Mouse (Mus musculus) CD8-positive naive resting alpha-beta T cell, adult 2 months (primary cell): ENCODE data around the gene Gm21954.
A peak's percentile ranks its signal among the peaks of the same experiment; 100 is the strongest.

Source experiments
- DNase-seq, 2 experiments: peaks; one replicate each; pipeline ENCODE4 v3.0.0; 2022; ENCODE audit warnings: low read depth in 2 of 2, low spot score in 2 of 2

The Gm21954 gene

DNA sequence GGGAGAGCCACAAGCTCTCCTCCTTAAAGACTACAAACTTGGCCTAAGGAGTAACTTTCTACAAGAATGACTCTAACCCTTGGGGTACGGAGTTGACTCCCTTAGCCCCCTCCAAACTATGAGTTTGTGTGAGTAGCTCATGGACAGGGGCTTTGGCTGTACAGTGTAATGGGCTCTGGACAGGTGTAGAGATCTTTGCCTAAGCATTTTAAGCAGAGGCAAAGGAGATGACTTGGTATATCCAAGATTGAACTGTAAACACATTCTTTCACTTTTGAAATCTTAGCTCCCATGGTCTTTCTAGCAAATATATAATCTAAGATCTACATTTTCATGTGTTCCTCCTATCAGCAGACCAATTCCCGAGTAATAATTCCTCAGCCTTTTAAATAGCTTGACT lies at the start of gene Gm21954:
TSS of gene Gm21954 (minus strand) at position 101 of the 400 bp plus-strand sequence.
- no peak for DNase-seq

DNA sequence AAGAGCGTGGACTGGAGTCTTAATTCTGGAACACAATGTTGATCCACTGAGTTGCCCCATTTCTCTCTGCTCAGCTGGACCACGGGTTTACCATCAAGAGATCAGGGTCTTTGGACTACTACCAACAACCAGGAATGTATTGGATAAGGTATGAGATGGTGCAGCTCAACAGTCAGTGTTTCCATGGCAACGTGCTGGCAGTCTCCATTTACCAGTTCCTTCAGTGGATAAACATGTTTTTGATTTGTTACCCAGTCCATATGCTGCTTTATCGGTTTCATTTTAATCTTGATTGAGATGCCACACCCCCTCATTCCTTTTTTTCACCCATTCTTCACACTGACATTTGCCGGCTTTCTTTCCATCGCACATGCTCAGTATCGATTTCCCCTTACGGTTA lies 49.8 kb upstream of the Gm21954 start:
- DNase-seq = no peak

DNA sequence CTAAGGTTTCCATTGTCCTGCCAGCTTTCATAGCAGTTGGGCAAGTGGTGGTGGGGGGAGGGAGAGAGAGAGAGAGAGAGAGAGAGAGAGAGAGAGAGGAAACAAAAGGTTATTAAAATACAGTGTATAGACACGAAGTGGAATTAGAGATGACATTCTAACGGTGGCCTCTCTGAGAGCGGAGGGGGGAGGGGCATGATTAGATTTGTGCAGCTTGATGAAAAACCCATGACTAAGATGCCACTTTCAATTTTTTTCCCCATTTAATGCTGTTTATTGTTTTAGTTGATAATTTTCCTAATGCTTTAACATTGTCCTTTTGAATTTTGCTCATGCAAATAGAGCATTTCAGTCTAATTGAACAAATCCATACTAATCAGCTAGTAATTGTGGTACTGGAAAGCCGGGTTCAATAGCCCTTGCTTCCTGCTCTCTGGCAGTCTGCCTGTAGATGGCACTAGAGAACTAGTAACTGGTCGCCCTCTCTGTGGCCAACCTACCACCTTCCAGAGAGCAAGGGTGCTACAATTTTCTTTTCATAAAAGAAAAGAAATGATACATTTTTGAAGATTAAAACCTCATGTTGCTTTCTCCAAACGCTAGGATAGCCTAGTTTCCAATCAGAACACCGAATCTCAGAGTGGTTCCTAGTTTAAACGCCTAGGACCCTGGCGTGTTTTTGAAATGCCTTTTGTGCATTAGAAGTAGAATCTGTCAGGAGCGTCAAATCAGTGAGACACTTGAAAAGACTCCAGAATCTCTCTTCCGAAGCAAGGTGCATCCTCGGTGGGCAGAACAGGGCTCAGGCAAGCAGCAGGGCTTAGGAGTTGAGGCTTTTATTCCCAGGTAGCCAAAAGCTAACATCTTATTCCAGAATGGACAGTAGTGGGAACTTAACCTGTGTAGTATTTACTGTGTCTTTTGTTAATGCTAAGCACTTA lies 48.5 kb upstream of the Gm21954 start:
- DNase-seq = peak; percentile 7 to 9

DNA sequence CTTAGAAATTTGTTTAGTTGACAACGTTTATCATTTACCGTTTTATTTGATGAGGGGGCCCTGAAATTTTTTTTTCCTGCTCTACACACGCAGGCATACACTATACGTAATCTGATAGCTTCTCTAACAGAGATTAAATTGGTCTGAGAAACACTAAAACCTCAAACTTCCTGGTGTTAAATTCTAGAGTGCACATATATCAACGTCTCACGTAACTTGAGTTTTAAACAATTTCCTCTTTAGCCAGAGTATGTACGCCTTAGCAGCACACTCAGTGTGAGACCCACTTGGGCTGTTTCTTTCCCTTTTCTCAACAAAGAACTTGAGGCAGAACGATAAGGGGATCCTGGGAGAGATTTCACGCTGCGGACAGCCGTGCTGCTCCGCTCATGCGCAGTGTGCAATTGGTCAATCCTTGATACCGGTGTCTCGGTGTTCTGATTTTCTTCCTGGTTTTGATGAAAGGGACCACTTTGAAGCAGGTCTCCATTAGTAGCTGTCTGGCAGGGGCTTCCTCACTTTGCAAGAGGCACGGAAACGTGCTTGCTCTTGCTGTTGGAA lies 45.5 kb upstream of the Gm21954 start:
- no peak for DNase-seq

GRCm38 (mm10) chr3:55515966-55516365 lies 44.0 kb upstream of the Gm21954 start:
- no peak for DNase-seq

DNA sequence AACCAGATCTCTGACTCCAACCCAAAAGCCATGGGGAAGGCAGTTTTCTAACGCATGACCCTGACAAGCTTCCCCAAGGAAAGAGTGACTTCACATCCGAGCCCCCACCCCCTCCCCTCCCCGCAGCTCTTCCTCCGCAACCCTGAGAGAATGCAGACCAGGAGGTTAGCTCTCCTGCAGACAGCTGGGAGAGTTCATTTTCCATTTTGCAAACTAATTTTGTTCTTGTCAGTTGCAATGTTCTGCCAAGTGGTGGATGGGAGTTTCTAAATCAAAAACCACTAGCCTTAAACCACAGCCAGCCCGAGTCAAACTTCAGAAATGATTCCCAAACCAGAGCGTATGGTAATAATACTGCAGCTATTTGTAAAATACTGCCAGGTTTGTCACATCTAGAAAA lies 39.6 kb upstream of the Gm21954 start:
- no peak for DNase-seq

GRCm38 (mm10) chr3:55510198-55510597 lies 38.2 kb upstream of the Gm21954 start:
- DNase-seq = no peak

DNA sequence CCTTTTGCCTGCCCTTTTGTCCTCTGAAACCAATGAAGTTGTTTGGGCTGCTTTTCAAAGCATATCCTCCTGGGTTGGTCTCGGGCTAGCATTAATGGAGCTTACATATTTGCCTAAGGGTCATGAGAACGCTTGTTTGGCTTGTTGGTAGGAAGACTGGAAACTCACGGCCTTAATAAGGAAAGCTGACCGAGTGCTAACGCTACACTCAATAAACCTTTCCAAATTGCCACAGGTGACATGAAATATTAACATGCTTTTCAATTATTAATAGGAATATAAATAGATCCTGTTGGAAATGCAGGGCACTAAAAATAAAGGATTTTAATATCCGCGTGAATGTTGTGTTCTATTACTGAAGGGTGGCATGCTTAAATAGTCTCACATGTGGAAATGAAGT lies 27.3 kb upstream of the Gm21954 start:
- no peak for DNase-seq

- DNase-seq = no peak
These were observed 24.5 kb upstream of the Gm21954 start for GRCm38 (mm10) chr3:55496462-55496941.

- no peak for DNase-seq
These were observed 23.9 kb upstream of the Gm21954 start for GRCm38 (mm10) chr3:55495866-55496265.

DNA sequence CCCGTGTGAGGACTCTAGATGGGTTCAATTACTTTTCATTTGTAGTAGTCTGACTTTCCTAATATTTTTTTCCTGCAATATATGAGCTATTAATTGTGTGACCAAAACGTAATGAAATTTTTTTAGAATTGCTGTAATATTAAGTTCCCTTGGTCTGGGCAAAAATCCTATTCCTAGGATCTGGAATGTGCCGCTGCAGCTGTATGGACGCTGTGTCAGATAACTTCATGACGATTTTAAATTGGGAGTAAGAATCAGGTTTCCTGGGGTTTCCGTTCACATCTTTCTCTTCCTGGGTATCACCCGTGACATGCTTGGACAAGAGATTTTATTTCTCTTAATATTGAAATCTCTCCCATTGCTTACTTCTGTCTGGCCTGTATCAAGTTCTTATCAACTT lies 23.2 kb upstream of the Gm21954 start:
- DNase-seq = no peak

DNA sequence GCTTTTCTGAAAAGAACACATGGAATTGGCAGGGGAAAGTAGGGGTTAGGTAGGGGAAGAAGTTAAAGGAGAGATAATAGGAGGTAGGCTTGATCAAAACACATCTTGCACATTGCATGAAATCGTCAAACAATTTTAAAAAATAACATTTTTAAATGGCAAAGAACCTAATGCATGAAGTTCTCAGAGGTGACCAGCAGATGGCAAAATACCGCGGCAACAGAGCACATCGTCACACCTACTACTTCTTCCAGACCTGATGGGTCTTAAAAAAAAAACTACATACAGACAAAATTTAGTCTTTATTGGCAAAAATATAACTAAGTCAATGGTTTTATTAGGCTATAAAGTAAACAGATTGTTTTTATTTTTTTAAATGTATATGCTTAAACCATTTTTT lies 22.3 kb upstream of the Gm21954 start:
- no peak for DNase-seq

GRCm38 (mm10) chr3:55492021-55492420 lies 20.0 kb upstream of the Gm21954 start:
- no peak for DNase-seq

DNA sequence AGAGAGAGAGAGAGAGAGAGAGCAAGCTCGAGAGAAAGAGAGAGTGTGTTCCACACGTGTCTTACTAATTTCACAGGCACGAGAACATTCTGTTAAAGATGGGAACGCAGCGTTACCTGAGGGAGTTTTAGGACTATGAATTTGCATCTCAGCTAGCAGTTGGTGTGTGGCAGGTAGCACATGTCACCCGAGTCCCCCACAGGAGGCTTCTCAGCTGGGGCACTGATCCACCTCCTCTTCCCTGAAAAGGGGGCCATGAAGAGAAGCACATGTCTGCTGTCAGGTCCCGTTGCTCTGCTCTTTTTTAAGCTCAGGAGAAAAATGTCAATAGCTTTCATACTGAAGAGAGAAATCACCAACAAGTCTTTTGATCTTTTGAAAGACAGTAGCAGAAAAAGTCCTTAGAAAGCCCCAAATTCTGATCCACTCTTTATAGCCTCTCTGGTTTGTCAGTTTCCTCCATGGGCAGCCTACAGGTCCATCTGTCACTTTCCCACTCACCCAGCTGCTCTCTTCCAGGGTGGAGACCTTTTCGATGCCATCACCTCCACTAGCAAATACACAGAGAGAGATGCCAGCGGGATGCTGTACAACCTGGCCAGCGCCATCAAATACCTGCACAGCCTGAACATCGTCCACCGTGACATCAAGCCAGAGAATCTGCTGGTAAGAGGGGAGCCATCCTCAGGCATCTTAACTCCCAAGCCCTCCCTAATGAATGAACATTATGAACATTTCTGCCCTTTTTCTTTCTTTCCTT lies 17.4 kb upstream of the Gm21954 start:
- DNase-seq = no peak

GRCm38 (mm10) chr3:55483328-55483727 lies 11.3 kb upstream of the Gm21954 start:
- no peak for DNase-seq

DNA sequence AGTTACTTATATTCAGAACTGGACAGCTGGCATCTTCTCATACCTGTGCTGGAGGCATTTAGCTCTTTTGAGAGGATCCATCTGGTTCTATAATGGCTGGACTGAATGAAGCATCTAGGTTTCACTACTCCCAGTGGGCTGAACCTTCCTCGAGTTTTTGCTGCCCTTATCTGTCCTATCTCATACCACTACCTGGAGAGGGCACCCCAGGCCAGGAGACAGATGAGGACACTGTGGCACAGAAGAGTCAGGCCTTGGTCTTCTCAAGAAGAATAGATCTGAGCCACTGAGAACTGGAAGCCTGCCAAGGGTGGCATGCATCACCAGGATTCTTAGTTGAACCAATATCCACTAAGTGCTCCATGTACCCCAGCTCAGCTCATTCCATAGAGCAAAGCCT lies 9.1 kb upstream of the Gm21954 start:
- DNase-seq = no peak

GRCm38 (mm10) chr3:55479306-55479705 lies 7.3 kb upstream of the Gm21954 start:
- no peak for DNase-seq

DNA sequence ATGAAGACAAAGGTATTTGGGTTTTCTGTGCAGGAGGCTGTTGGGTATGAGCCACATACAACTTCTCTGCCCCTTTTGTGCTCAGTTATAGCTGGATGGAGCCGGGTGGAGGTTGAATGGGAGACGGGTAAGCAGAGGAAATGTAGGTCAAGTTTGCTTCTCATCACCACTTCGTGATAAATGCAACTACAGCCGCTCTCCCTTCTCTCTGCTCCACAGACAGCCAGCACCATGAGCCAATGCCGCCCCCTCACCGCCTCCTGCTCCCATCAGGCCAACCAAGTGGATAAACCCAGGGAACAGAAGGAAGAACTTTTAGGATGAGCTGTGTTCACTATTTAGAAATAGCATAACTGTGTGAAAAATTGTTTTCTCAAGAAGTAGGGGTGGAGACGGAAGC lies 4.7 kb upstream of the Gm21954 start:
- DNase-seq = no peak

GRCm38 (mm10) chr3:55473146-55473545 lies 1.1 kb upstream of the Gm21954 start:
- no peak for DNase-seq

DNA sequence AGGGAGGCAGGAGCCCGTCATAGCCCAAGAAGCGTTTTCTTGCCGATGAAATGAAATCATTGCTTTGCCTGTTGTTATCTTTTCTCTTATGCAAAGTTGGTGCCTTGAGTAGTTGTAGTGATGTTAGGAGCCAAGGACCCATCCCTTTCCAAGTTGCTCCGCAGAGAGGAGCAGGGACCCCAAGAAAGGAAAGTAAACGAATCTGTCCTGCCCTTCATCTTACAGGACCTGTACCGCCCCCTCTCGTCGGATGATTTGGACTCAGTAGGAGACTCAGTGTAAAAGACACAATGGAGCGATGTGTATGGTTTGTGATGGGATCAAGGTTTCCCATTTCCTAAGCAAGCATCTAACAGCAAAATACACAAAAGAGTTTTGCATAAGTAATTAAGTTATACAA lies 5.7 kb downstream of the Gm21954 start:
- no peak for DNase-seq

DNA sequence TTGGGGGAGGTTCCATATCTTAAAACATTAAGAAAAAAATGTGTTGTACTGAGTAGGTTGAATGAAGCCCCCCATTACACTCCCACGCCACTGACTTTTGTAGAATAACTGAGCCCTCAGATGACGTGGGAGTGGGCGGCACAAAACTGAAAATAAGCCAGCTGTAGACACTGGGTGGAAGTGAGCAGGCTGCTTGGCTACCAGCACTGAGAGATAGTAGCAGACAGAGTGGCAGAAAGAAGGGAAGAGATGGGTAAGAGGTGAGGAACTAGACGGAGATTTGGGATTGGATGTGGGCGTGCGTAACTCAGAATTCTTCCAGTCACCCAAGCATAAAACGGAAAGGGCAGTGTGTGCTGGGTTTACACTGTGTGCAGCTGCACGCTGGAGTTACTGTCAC lies 6.2 kb downstream of the Gm21954 start:
- DNase-seq = no peak

DNA sequence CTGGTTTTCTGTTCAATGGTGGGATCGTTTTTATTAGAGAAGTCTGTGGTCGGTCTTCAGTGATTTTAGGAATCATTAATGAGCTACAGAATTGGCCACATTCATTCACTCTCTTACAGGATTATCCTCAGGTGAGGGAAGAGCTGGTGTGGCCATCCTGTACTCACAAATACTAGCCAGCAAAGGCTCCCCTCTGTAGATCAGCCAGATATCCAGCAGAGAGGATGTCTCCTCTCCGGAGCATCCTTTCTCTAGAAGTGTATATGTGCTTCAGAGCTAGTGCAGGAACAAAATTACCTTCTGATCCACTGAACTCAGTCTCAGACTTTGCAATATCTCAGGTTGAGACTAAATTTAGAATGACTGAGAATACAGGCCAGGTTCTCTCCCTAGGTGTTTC lies 7.8 kb downstream of the Gm21954 start:
- DNase-seq = no peak
